Mouse (Mus musculus): ENCODE results near the gene Nppc. TPM values are rescaled to one million over a fixed set of nuclear protein-coding genes. Genes with fewer than 3 reads are reported as not detected.

Nppc gene
- polyA plus RNA-seq, 1 experiment from 2014 or later = 11.0 TPM

- no peak overlapping the region for H3K27ac ChIP-seq (ENCODE audit: low read depth, low read length)
- no peak overlapping the region for H3K9ac ChIP-seq (ENCODE audit: low read length)
- ATAC-seq (ENCODE audit: insufficient read depth, low FRiP score, low TSS enrichment) = no peak
- H3K36me3 ChIP-seq (ENCODE audit: control insufficient read depth, insufficient read depth, low read length) = no peaks in the 10 kb centered on the region
- H3K4me3 ChIP-seq (ENCODE audit: low read depth, low read length) = no peak overlapping the region
- H3K9me3 ChIP-seq (ENCODE audit: control insufficient read depth, low read length) = no peaks in the 10 kb centered on the region
- DNase-seq (ENCODE audit: low spot score) = no peak
- WGBS = 67% methylated on average over 9 of the region's 9 CpGs
- H3K27me3 ChIP-seq (ENCODE audit: control insufficient read depth, insufficient read depth, low read length) = peaks cover 9% of the 10 kb centered on the region
- H3K4me2 ChIP-seq (ENCODE audit: low read depth) = no peak overlapping the region
- peaks cover 2% of the 10 kb centered on the region; the same call in 1 of the 2 replicates for H3K4me1 ChIP-seq (ENCODE audit: control insufficient read depth, insufficient read depth, low read length)
Observed at GRCm38 (mm10) chr1:86674385-86674784, 4.0 kb upstream of the Nppc start.

GRCm38 (mm10) chr1:86669552-86670273 is 658 bp downstream of the Nppc start:
- H3K9me3 ChIP-seq (ENCODE audit: control insufficient read depth, low read length) = no peaks in the 10 kb centered on the region
- H3K36me3 ChIP-seq (ENCODE audit: control insufficient read depth, insufficient read depth, low read length) = no peaks in the 10 kb centered on the region
- DNase-seq (ENCODE audit: low spot score) (peak; percentile 80), ATAC-seq (ENCODE audit: insufficient read depth, low FRiP score, low TSS enrichment) (peak; percentile 65)
- peaks cover 11% of the 10 kb centered on the region for H3K27me3 ChIP-seq (ENCODE audit: control insufficient read depth, insufficient read depth, low read length)
- H3K4me2 ChIP-seq (ENCODE audit: low read depth) = peak overlapping the region; percentile 96
- peaks cover 2% of the 10 kb centered on the region; the same call in 1 of the 2 replicates for H3K4me1 ChIP-seq (ENCODE audit: control insufficient read depth, insufficient read depth, low read length)
- H3K4me3 ChIP-seq (ENCODE audit: low read depth, low read length) = peak overlapping the region; percentile 55
- WGBS = 1% methylated on average over 44 of the region's 44 CpGs
- H3K27ac ChIP-seq (ENCODE audit: low read depth, low read length) = no peak overlapping the region
- H3K9ac ChIP-seq (ENCODE audit: low read length) = peak overlapping the region; percentile 67

GRCm38 (mm10) chr1:86665091-86665490 is 5.3 kb downstream of the Nppc start:
- Histone ChIP-seq H3K27me3 (ENCODE audit: control insufficient read depth, insufficient read depth, low read length) (peaks cover 7% of the 10 kb centered on the region), H3K4me2 (ENCODE audit: low read depth) (no peak overlapping the region), H3K9ac (ENCODE audit: low read length) (no peak overlapping the region), H3K4me3 (ENCODE audit: low read depth, low read length) (no peak overlapping the region), H3K36me3 (ENCODE audit: control insufficient read depth, insufficient read depth, low read length) (no peaks in the 10 kb centered on the region), H3K27ac (ENCODE audit: low read depth, low read length) (no peak overlapping the region), H3K9me3 (ENCODE audit: control insufficient read depth, low read length) (no peaks in the 10 kb centered on the region), H3K4me1 (ENCODE audit: control insufficient read depth, insufficient read depth, low read length) (peaks cover 2% of the 10 kb centered on the region; the same call in 1 of the 2 replicates)
- ATAC-seq (ENCODE audit: insufficient read depth, low FRiP score, low TSS enrichment) (no peak), DNase-seq (ENCODE audit: low spot score) (no peak)
- WGBS = 87% methylated on average over 2 of the region's 2 CpGs

GRCm38 (mm10) chr1:86657071-86657470 is 13.3 kb downstream of the Nppc start:
- Histone ChIP-seq H3K27me3 (ENCODE audit: control insufficient read depth, insufficient read depth, low read length) (no peaks in the 10 kb centered on the region), H3K27ac (ENCODE audit: low read depth, low read length) (no peak overlapping the region), H3K4me2 (ENCODE audit: low read depth) (no peak overlapping the region), H3K4me3 (ENCODE audit: low read depth, low read length) (no peak overlapping the region), H3K9ac (ENCODE audit: low read length) (no peak overlapping the region), H3K36me3 (ENCODE audit: control insufficient read depth, insufficient read depth, low read length) (no peaks in the 10 kb centered on the region), H3K9me3 (ENCODE audit: control insufficient read depth, low read length) (no peaks in the 10 kb centered on the region), H3K4me1 (ENCODE audit: control insufficient read depth, insufficient read depth, low read length) (0 out of 2 replicates have a peak, but pooled peaks cover 2% of the 10 kb centered on the region)
- WGBS = 91% methylated on average over 5 of the region's 5 CpGs
- DNase-seq (ENCODE audit: low spot score) (no peak), ATAC-seq (ENCODE audit: insufficient read depth, low FRiP score, low TSS enrichment) (no peak)

- Histone ChIP-seq H3K9me3 (ENCODE audit: control insufficient read depth, low read length) (no peaks in the 10 kb centered on the region), H3K27me3 (ENCODE audit: control insufficient read depth, insufficient read depth, low read length) (no peaks in the 10 kb centered on the region), H3K9ac (ENCODE audit: low read length) (no peak overlapping the region), H3K36me3 (ENCODE audit: control insufficient read depth, insufficient read depth, low read length) (no peaks in the 10 kb centered on the region), H3K4me1 (ENCODE audit: control insufficient read depth, insufficient read depth, low read length) (0 out of 2 replicates have a peak, but pooled peaks cover 2% of the 10 kb centered on the region), H3K4me3 (ENCODE audit: low read depth, low read length) (no peak overlapping the region), H3K27ac (ENCODE audit: low read depth, low read length) (no peak overlapping the region), H3K4me2 (ENCODE audit: low read depth) (no peak overlapping the region)
- DNase-seq (ENCODE audit: low spot score) (no peak), ATAC-seq (ENCODE audit: insufficient read depth, low FRiP score, low TSS enrichment) (no peak)
- 65% methylated on average over 4 of the region's 4 CpGs for WGBS
Observed at GRCm38 (mm10) chr1:86652675-86653074, 17.7 kb downstream of the Nppc start.

GRCm38 (mm10) chr1:86650272-86650671 is 20.1 kb downstream of the Nppc start:
- no peaks in the 10 kb centered on the region for H3K9me3 ChIP-seq (ENCODE audit: control insufficient read depth, low read length)
- no peak for ATAC-seq (ENCODE audit: insufficient read depth, low FRiP score, low TSS enrichment)
- H3K27ac ChIP-seq (ENCODE audit: low read depth, low read length) = no peak overlapping the region
- no peak overlapping the region for H3K4me3 ChIP-seq (ENCODE audit: low read depth, low read length)
- H3K4me1 ChIP-seq (ENCODE audit: control insufficient read depth, insufficient read depth, low read length) = 0 out of 2 replicates have a peak, but pooled peaks cover 2% of the 10 kb centered on the region
- H3K9ac ChIP-seq (ENCODE audit: low read length) = no peak overlapping the region
- H3K27me3 ChIP-seq (ENCODE audit: control insufficient read depth, insufficient read depth, low read length) = no peaks in the 10 kb centered on the region
- H3K36me3 ChIP-seq (ENCODE audit: control insufficient read depth, insufficient read depth, low read length) = no peaks in the 10 kb centered on the region
- peak; percentile 70 for DNase-seq (ENCODE audit: low spot score)
- H3K4me2 ChIP-seq (ENCODE audit: low read depth) = no peak overlapping the region
- 19% methylated on average over 6 of the region's 6 CpGs for WGBS

- Histone ChIP-seq H3K27me3 (ENCODE audit: control insufficient read depth, insufficient read depth, low read length) (no peaks in the 10 kb centered on the region), H3K36me3 (ENCODE audit: control insufficient read depth, insufficient read depth, low read length) (no peaks in the 10 kb centered on the region), H3K27ac (ENCODE audit: low read depth, low read length) (no peak overlapping the region), H3K9me3 (ENCODE audit: control insufficient read depth, low read length) (no peaks in the 10 kb centered on the region), H3K9ac (ENCODE audit: low read length) (no peak overlapping the region), H3K4me2 (ENCODE audit: low read depth) (no peak overlapping the region), H3K4me3 (ENCODE audit: low read depth, low read length) (no peak overlapping the region), H3K4me1 (ENCODE audit: control insufficient read depth, insufficient read depth, low read length) (no peaks in the 10 kb centered on the region)
- DNase-seq (ENCODE audit: low spot score) (no peak), ATAC-seq (ENCODE audit: insufficient read depth, low FRiP score, low TSS enrichment) (no peak)
- 60% methylated on average over 2 of the region's 2 CpGs for WGBS
Observed at GRCm38 (mm10) chr1:86647517-86647916, 22.9 kb downstream of the Nppc start.

- Histone ChIP-seq H3K4me3 (ENCODE audit: low read depth, low read length) (no peak overlapping the region), H3K4me1 (ENCODE audit: control insufficient read depth, insufficient read depth, low read length) (no peaks in the 10 kb centered on the region), H3K9me3 (ENCODE audit: control insufficient read depth, low read length) (no peaks in the 10 kb centered on the region), H3K36me3 (ENCODE audit: control insufficient read depth, insufficient read depth, low read length) (no peaks in the 10 kb centered on the region), H3K4me2 (ENCODE audit: low read depth) (no peak overlapping the region), H3K27me3 (ENCODE audit: control insufficient read depth, insufficient read depth, low read length) (no peaks in the 10 kb centered on the region), H3K27ac (ENCODE audit: low read depth, low read length) (no peak overlapping the region), H3K9ac (ENCODE audit: low read length) (no peak overlapping the region)
- 77% methylated on average over 13 of the region's 13 CpGs for WGBS
- DNase-seq (ENCODE audit: low spot score) (no peak), ATAC-seq (ENCODE audit: insufficient read depth, low FRiP score, low TSS enrichment) (no peak)
Observed at GRCm38 (mm10) chr1:86643101-86643809, 27.1 kb downstream of the Nppc start.

Data from neural tube, embryonic 11.5 days (tissue).